Mouse (Mus musculus): ENCODE results near the gene Acsl3.

Acsl3 gene

DNA sequence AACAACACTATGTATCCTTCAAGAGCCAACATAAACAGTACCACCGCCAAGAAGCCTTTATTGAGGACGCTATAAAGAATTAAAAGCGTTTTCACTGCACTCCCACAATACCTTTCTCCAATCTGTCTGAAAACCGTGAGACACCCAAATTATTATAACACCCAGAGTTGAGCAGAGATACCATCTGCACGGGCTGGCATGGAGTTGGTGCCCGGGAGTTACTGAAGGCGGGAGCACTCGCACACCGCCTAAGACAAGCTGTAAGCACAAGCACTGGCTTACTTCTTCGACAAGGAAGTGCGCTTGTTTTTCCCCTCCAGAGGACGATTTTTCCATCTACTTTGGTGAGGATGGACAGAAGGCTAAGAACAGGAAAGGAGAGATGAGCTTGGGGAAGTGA lies 84.6 kb downstream of the Acsl3 start:
- DNase-seq (ENCODE audit: low read depth, low spot score), result no peak

DNA sequence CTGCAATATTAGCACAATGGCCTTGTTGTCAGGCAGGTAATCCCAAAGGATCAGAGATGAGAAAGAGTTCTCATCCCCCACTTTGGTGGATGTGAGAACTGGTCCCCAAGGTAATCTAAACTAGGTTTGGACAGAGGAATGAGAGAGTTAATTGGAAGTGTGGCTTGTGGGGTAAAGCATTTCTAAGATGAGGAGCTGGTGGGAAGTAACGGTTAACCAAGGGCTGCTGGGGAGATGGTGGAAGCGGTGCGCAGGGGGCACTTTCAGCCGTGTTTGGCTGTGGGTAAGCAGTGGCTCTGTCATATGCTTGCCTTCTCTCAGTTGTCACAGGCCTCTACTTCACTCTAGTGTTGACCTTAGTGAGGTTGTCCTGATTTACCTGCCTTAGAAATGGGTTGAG lies 85.7 kb downstream of the Acsl3 start:
- DNase-seq (ENCODE audit: low read depth, low spot score), result no peak

DNA sequence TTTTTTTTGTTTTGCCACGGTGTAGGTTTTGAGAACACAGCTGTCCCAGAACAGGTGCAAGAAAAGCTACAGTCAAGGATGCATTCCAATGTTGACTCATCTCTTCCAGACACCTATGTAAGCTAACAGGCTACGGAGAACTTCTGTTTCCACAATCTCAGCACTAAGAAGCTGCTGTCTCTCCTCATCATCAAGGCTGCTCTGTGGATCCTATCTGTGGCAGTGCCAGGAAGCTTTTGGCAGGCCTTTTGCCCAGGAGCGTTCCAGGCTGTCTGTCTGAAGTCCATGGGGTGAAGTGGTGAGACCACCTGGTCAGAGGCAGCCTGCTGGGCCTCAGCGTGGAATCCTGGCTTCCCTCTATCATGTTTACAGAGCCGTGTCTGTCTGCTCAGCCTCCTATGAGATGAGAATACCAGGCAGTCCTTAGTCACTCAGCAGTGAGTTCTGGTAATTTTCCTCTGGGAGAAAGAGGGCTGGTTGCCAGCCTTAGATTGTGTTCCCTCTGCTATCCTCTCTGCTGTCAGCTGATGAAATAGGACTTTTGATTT lies 87.7 kb downstream of the Acsl3 start:
- DNase-seq (ENCODE audit: low read depth, low spot score), result no peak
